ENCODE assay signal across 36 mouse cellular contexts in the genomic region with DNA sequence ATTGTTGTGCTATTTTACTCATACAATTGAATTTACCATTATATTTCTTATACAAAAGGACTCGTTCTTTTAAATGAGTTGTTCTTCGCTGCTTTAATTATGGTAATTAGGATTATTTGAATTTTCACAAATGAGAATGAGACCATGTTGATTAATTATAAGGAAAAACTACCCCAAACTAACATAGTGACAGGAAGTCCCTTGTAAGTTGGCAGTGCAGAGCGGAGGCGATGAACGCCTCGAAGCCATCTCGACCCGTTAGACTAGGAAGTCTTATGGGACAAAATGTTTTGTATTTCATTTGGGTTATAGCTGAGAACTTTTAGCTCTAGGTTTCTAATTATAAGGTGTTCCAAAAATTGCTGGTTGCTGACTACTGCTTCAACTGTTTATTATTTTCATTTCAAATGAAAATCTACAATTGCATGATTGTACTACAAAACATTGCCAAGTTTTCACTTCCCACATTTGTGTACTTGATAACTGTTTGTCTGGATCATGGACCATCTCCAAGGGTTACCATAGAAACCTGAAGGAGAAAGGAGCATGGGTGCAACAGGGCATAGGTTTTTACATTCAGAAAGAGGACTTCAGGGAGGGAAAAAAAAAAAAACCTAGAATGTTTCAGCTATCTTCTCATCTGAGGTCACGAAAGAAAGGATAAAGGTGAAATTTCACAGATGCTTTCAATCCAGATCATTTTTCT. TPM values are rescaled to one million over a fixed set of nuclear protein-coding genes. Genes with fewer than 3 reads are reported as not detected.
A peak's percentile ranks its signal among the peaks of the same experiment; 100 is the strongest.
DNase-seq lines count a peak whose midpoint lies in the region; ATAC-seq and TF ChIP-seq lines count a peak whose summit lies in the region.
"Had no signal": no experiment of that assay in that cellular context is flagged by ENCODE, and none has a peak within 500 bp of the region (broad histone marks: within the 10 kb centered on the region; RNA-seq: fewer than 3 reads in every experiment).

No protein-coding gene starts in this region.

- no peak overlapping the region for H3K4me3 ChIP-seq in forebrain, postnatal 0 days (ENCODE audit: low read depth, low read length)
- no peak overlapping the region for H3K4me3 ChIP-seq in forebrain, embryonic 15.5 days
- H3K4me3 ChIP-seq in liver, embryonic 11.5 days (ENCODE audit: low read depth, low read length), result peak overlapping the region; percentile 8; the same call in 1 of the 2 replicates
- H3K4me3 ChIP-seq in liver, embryonic 16.5 days (ENCODE audit: low read depth, low read length), result peak overlapping the region; percentile 43
- H3K4me3 ChIP-seq: embryonic facial prominence, embryonic 13.5 days; forebrain, embryonic 13.5 days; kidney, embryonic 15.5 days; limb, embryonic 13.5 days; midbrain, embryonic 10.5 days; myocyte; neural tube, embryonic 12.5 days had no signal

- H3K4me2 ChIP-seq in forebrain, postnatal 0 days (ENCODE audit: low read depth), result no peak overlapping the region
- no peak overlapping the region for H3K4me2 ChIP-seq in forebrain, embryonic 15.5 days (replicated peaks)
- H3K4me2 ChIP-seq in liver, embryonic 11.5 days, result peak overlapping the region; percentile 47
- peak overlapping the region; percentile 8 for H3K4me2 ChIP-seq in liver, embryonic 16.5 days (ENCODE audit: low read depth, low read length)
- H3K4me2 ChIP-seq: embryonic facial prominence, embryonic 13.5 days; forebrain, embryonic 13.5 days; kidney, embryonic 15.5 days; limb, embryonic 13.5 days; lung, embryonic 14.5 days; neural tube, embryonic 12.5 days had no signal

- no peak for TF ChIP-seq CTCF in forebrain, postnatal 0 days (IDR thresholded peaks at IDR 0.05; ENCODE audit: low read depth)

- no peaks in the 10 kb centered on the region for H3K9me3 ChIP-seq in forebrain, postnatal 0 days (ENCODE audit: low read length)
- H3K9me3 ChIP-seq in forebrain, embryonic 15.5 days, result no peaks in the 10 kb centered on the region
- no peaks in the 10 kb centered on the region for H3K9me3 ChIP-seq in liver, embryonic 11.5 days (ENCODE audit: control insufficient read depth, low read length)
- H3K9me3 ChIP-seq in liver, embryonic 16.5 days (replicated peaks; ENCODE audit: control insufficient read depth, low read length), result no peaks in the 10 kb centered on the region
- H3K9me3 ChIP-seq: embryonic facial prominence, embryonic 13.5 days; forebrain, embryonic 13.5 days; kidney, embryonic 15.5 days; limb, embryonic 13.5 days; midbrain, embryonic 10.5 days; neural tube, embryonic 12.5 days had no signal

- no peaks in the 10 kb centered on the region for H3K36me3 ChIP-seq in forebrain, postnatal 0 days (ENCODE audit: insufficient read depth)
- no peaks in the 10 kb centered on the region for H3K36me3 ChIP-seq in forebrain, embryonic 15.5 days
- H3K36me3 ChIP-seq in liver, embryonic 11.5 days (ENCODE audit: control insufficient read depth, insufficient read depth, low read length), result no peaks in the 10 kb centered on the region
- H3K36me3 ChIP-seq in liver, embryonic 16.5 days (ENCODE audit: control insufficient read depth, insufficient read depth), result no peaks in the 10 kb centered on the region
- H3K36me3 ChIP-seq: embryonic facial prominence, embryonic 13.5 days; kidney, embryonic 15.5 days; limb, embryonic 13.5 days; midbrain, embryonic 10.5 days; neural tube, embryonic 12.5 days had no signal

- ATAC-seq in forebrain, postnatal 0 days, result peak; percentile 72; the same call in 1 of the 2 replicates
- ATAC-seq in forebrain, embryonic 15.5 days (replicated peaks), result no peak
- no peak for ATAC-seq in liver, embryonic 11.5 days (replicated peaks; ENCODE audit: low FRiP score)
- ATAC-seq in liver, embryonic 16.5 days (ENCODE audit: low read depth), result no peak
- ATAC-seq: forebrain, embryonic 13.5 days; hindbrain, embryonic 16.5 days; Patski had no signal

- no peak overlapping the region for H3K27ac ChIP-seq in forebrain, postnatal 0 days (ENCODE audit: low read depth, low read length)
- H3K27ac ChIP-seq in forebrain, embryonic 15.5 days (replicated peaks), result no peak overlapping the region
- no peak overlapping the region for H3K27ac ChIP-seq in liver, embryonic 11.5 days (ENCODE audit: low read depth, low read length)
- no peak overlapping the region for H3K27ac ChIP-seq in liver, embryonic 16.5 days (ENCODE audit: low read length)
- H3K27ac ChIP-seq: embryonic facial prominence, embryonic 13.5 days; forebrain, embryonic 13.5 days; kidney, embryonic 15.5 days; limb, embryonic 13.5 days; midbrain, embryonic 10.5 days; neural tube, embryonic 12.5 days had no signal

- no peaks in the 10 kb centered on the region for H3K4me1 ChIP-seq in forebrain, postnatal 0 days (ENCODE audit: insufficient read depth)
- H3K4me1 ChIP-seq in forebrain, embryonic 15.5 days, result peaks cover 7% of the 10 kb centered on the region
- no peaks in the 10 kb centered on the region for H3K4me1 ChIP-seq in liver, embryonic 11.5 days (replicated peaks; ENCODE audit: control insufficient read depth, insufficient read depth, low read length)
- H3K4me1 ChIP-seq in liver, embryonic 16.5 days (ENCODE audit: control insufficient read depth, low read depth, low read length), result no peaks in the 10 kb centered on the region; the same call in 1 of the 2 replicates
- H3K4me1 ChIP-seq: embryonic facial prominence, embryonic 13.5 days; limb, embryonic 13.5 days; neural tube, embryonic 12.5 days had no signal

- no peaks in the 10 kb centered on the region for H3K27me3 ChIP-seq in forebrain, postnatal 0 days (ENCODE audit: insufficient read depth, low read length)
- H3K27me3 ChIP-seq in forebrain, embryonic 15.5 days, result no peaks in the 10 kb centered on the region
- H3K27me3 ChIP-seq in liver, embryonic 11.5 days (replicated peaks; ENCODE audit: control insufficient read depth, insufficient read depth, low read length), result no peaks in the 10 kb centered on the region
- H3K27me3 ChIP-seq in liver, embryonic 16.5 days (ENCODE audit: control insufficient read depth, insufficient read depth, low read depth, low read length), result no peaks in the 10 kb centered on the region
- H3K27me3 ChIP-seq: embryonic facial prominence, embryonic 13.5 days; forebrain, embryonic 13.5 days; kidney, embryonic 15.5 days; limb, embryonic 13.5 days; neural tube, embryonic 12.5 days had no signal

- 47% methylated on average over 9 of the region's 9 CpGs for WGBS in forebrain, postnatal 0 days
- WGBS in forebrain, embryonic 15.5 days, result 53% methylated on average over 9 of the region's 9 CpGs
- WGBS in liver, embryonic 11.5 days, result 82% methylated on average over 9 of the region's 9 CpGs
- 59% methylated on average over 9 of the region's 9 CpGs for WGBS in liver, embryonic 16.5 days (ENCODE audit: insufficient replicate concordance)

- DNase-seq in forebrain, postnatal 0 days, result peak; percentile 39
- peak; percentile 40 for DNase-seq in brain, adult 2 months (ENCODE audit: low read depth, low spot score)
- DNase-seq in liver, embryonic 11.5 days (ENCODE audit: low spot score), result no peak
- DNase-seq in adrenal gland, adult 2 months, result no peak
- no peak for DNase-seq in embryo, embryonic 11 days
- DNase-seq: adrenal gland, postnatal 25 days; cerebellum, adult 8-10 months; cerebellum, postnatal 36 days; heart, postnatal 14 days; kidney, adult 18-20 months; kidney, postnatal 25 days; lung, embryonic 14.5 days; lung, postnatal 14 days; right cerebral cortex, postnatal 4 days; thymus, postnatal 4 days had no signal

- H3K9ac ChIP-seq in forebrain, postnatal 0 days, result no peak overlapping the region
- no peak overlapping the region for H3K9ac ChIP-seq in forebrain, embryonic 15.5 days (replicated peaks)
- H3K9ac ChIP-seq in liver, embryonic 11.5 days (ENCODE audit: low read depth, low read length), result no peak overlapping the region
- H3K9ac ChIP-seq in liver, embryonic 16.5 days (ENCODE audit: low read depth, low read length), result peak overlapping the region; percentile 5; the same call in 1 of the 2 replicates
- H3K9ac ChIP-seq: embryonic facial prominence, embryonic 13.5 days; forebrain, embryonic 13.5 days; kidney, embryonic 15.5 days; limb, embryonic 13.5 days; lung, embryonic 14.5 days; neural tube, embryonic 12.5 days had no signal

RNA-seq across cellular contexts. Expression of a gene that starts 1.8 kb away (rescaled TPM):
- 0.38 TPM in 1 of 2 replicates, not detected in the other for total RNA-seq in forebrain, postnatal 0 days (2014; rRNA removed)
- 0.10 TPM in 1 of 2 replicates, not detected in the other for polyA plus RNA-seq in forebrain, postnatal 0 days (2015; fragmentation: Nextera tagmentation; extraction: Ambion mirVana)
- 0.79 TPM in 1 of 2 replicates, not detected in the other for polyA plus RNA-seq in forebrain, embryonic 15.5 days (2015; fragmentation: Nextera tagmentation; extraction: Ambion mirVana)
- 161 and 182 TPM in 2 replicates for polyA plus RNA-seq in liver, embryonic 11.5 days (2014; fragmentation: Nextera tagmentation; extraction: Ambion mirVana)
- 1,431 and 1,544 TPM in 2 replicates for polyA plus RNA-seq in liver, embryonic 16.5 days (2015; fragmentation: Nextera tagmentation; extraction: Ambion mirVana)
- total RNA-seq in adrenal gland, adult 2 months (2021), result 10 to 100 TPM in 1 of 2 experiments, under 1 TPM in 1; 0.66 to 13.3 TPM
- 0.12 TPM in 1 of 2 replicates, not detected in the other for polyA plus RNA-seq in adrenal gland, adult 2 months (2012; rRNA removed)
- total RNA-seq: heart, postnatal 14 days; layer of hippocampus, adult 18-20 months; left cerebral cortex, adult 8-10 months; left cerebral cortex, postnatal 36 days; MEL; midbrain, postnatal 0 days had no signal
- polyA plus RNA-seq: embryonic facial prominence, embryonic 13.5 days; forebrain, embryonic 13.5 days; heart, embryonic 14.5 days; hindbrain, embryonic 11.5 days; hindbrain, embryonic 16.5 days; midbrain, embryonic 10.5 days; midbrain, postnatal 0 days; myocyte; Patski had no signal

RNA-seq across cellular contexts. Expression of a gene that starts 20.2 kb away (rescaled TPM):
- total RNA-seq in forebrain, postnatal 0 days (2014; rRNA removed), result 0.19 and 0.62 TPM in 2 replicates
- polyA plus RNA-seq in forebrain, postnatal 0 days (2015; fragmentation: Nextera tagmentation; extraction: Ambion mirVana), result not detected in 2 replicates
- polyA plus RNA-seq in forebrain, embryonic 15.5 days (2015; fragmentation: Nextera tagmentation; extraction: Ambion mirVana), result 2.9 TPM in 1 of 2 replicates, not detected in the other
- polyA plus RNA-seq in liver, embryonic 11.5 days (2014; fragmentation: Nextera tagmentation; extraction: Ambion mirVana), result 178 and 182 TPM in 2 replicates
- 1,261 and 1,385 TPM in 2 replicates for polyA plus RNA-seq in liver, embryonic 16.5 days (2015; fragmentation: Nextera tagmentation; extraction: Ambion mirVana)
- 10 to 100 TPM in 1 of 2 experiments, under 1 TPM in 1; 0.38 to 10.9 TPM for total RNA-seq in adrenal gland, adult 2 months (2021)
- polyA plus RNA-seq in adrenal gland, adult 2 months (2012; rRNA removed), result 0.63 TPM in 1 of 2 replicates, not detected in the other
- total RNA-seq: heart, postnatal 14 days; layer of hippocampus, postnatal 25 days; left cerebral cortex, adult 8-10 months; left cerebral cortex, postnatal 36 days; MEL; midbrain, postnatal 0 days had no signal
- polyA plus RNA-seq: embryonic facial prominence, embryonic 13.5 days; forebrain, embryonic 13.5 days; heart, embryonic 14.5 days; hindbrain, embryonic 11.5 days; hindbrain, embryonic 16.5 days; intestine, embryonic 14.5 days; lung, embryonic 14.5 days; myocyte; neural tube, embryonic 12.5 days; Patski had no signal

RNA-seq across cellular contexts. Expression of a gene that starts 22.0 kb away (rescaled TPM):
- not detected in 2 replicates for total RNA-seq in forebrain, postnatal 0 days (2014; rRNA removed)
- not detected in 2 replicates for polyA plus RNA-seq in forebrain, postnatal 0 days (2015; fragmentation: Nextera tagmentation; extraction: Ambion mirVana)
- polyA plus RNA-seq in forebrain, embryonic 15.5 days (2015; fragmentation: Nextera tagmentation; extraction: Ambion mirVana), result 0.27 TPM in 1 of 2 replicates, not detected in the other
- polyA plus RNA-seq in liver, embryonic 11.5 days (2014; fragmentation: Nextera tagmentation; extraction: Ambion mirVana), result 176 and 188 TPM in 2 replicates
- 794 and 880 TPM in 2 replicates for polyA plus RNA-seq in liver, embryonic 16.5 days (2015; fragmentation: Nextera tagmentation; extraction: Ambion mirVana)
- total RNA-seq in adrenal gland, adult 2 months (2021), result 1 to 10 TPM in 1 of 2 experiments, under 1 TPM in 1; 0.28 to 5.6 TPM
- 0.11 TPM in 1 of 2 replicates, not detected in the other for polyA plus RNA-seq in adrenal gland, adult 2 months (2012; rRNA removed)
- total RNA-seq: adrenal gland, postnatal 25 days; heart, postnatal 14 days; layer of hippocampus, adult 18-20 months; layer of hippocampus, postnatal 25 days; left cerebral cortex, adult 8-10 months; left cerebral cortex, postnatal 36 days; MEL; midbrain, postnatal 0 days had no signal
- polyA plus RNA-seq: embryonic facial prominence, embryonic 13.5 days; forebrain, embryonic 13.5 days; hindbrain, embryonic 11.5 days; hindbrain, embryonic 16.5 days; limb, embryonic 13.5 days; midbrain, embryonic 10.5 days; midbrain, postnatal 0 days; myocyte; neural tube, embryonic 12.5 days; Patski; spleen, adult 2 months had no signal

RNA-seq across cellular contexts. Expression of a gene that starts 27.6 kb away (rescaled TPM):
- total RNA-seq in forebrain, postnatal 0 days (2014; rRNA removed), result 90.8 and 94.0 TPM in 2 replicates
- polyA plus RNA-seq in forebrain, postnatal 0 days (2015; fragmentation: Nextera tagmentation; extraction: Ambion mirVana), result 85.6 and 95.0 TPM in 2 replicates
- 114 and 118 TPM in 2 replicates for polyA plus RNA-seq in forebrain, embryonic 15.5 days (2015; fragmentation: Nextera tagmentation; extraction: Ambion mirVana)
- 92.7 and 103 TPM in 2 replicates for polyA plus RNA-seq in liver, embryonic 11.5 days (2014; fragmentation: Nextera tagmentation; extraction: Ambion mirVana)
- 40.9 and 45.1 TPM in 2 replicates for polyA plus RNA-seq in liver, embryonic 16.5 days (2015; fragmentation: Nextera tagmentation; extraction: Ambion mirVana)
- total RNA-seq in adrenal gland, adult 2 months (2021), result 10 to 100 TPM; 49.0 to 50.2 TPM
- polyA plus RNA-seq in adrenal gland, adult 2 months (2012; rRNA removed), result 12.4 and 16.0 TPM in 2 replicates

Comparison
In these comparisons a context has a peak if more than half of its experiments do, and no peak if none do; other contexts are left out.
1. DNase-seq: peak in forebrain, postnatal 0 days (single experiment) and brain, adult 2 months (single experiment); none in liver, embryonic 11.5 days (single experiment), adrenal gland, adult 2 months (single experiment) and embryo, embryonic 11 days (single experiment).
2. H3K4me2 ChIP-seq: peak in liver, embryonic 11.5 days (single experiment) and liver, embryonic 16.5 days (single experiment); none in forebrain, postnatal 0 days (single experiment) and forebrain, embryonic 15.5 days (single experiment).
3. H3K4me3 ChIP-seq: peak in liver, embryonic 11.5 days (single experiment) and liver, embryonic 16.5 days (single experiment); none in forebrain, postnatal 0 days (single experiment) and forebrain, embryonic 15.5 days (single experiment).
4. RNA of a gene that starts 1.8 kb away (polyA plus RNA-seq): 1,431 to 1,544 TPM in liver, embryonic 16.5 days and 161 to 182 TPM in liver, embryonic 11.5 days; 0.12 TPM in adrenal gland, adult 2 months, 0.10 TPM in forebrain, postnatal 0 days and 0.79 TPM in forebrain, embryonic 15.5 days; every median in the first group is over 10 times any median in the second.
5. RNA of a gene that starts 20.2 kb away (polyA plus RNA-seq): 1,261 to 1,385 TPM in liver, embryonic 16.5 days and 178 to 182 TPM in liver, embryonic 11.5 days; 0.63 TPM in adrenal gland, adult 2 months, 2.9 TPM in forebrain, embryonic 15.5 days and not detected in forebrain, postnatal 0 days; every median in the first group is over 10 times any median in the second.
6. RNA of a gene that starts 22.0 kb away (polyA plus RNA-seq): 794 to 880 TPM in liver, embryonic 16.5 days and 176 to 188 TPM in liver, embryonic 11.5 days; 0.11 TPM in adrenal gland, adult 2 months, not detected in forebrain, postnatal 0 days and 0.27 TPM in forebrain, embryonic 15.5 days; every median in the first group is over 100 times any median in the second.